Mouse (Mus musculus) kidney, adult 2 months (tissue): Measurements from ENCODE around the gene Rnf212. TPM values are rescaled to one million over a fixed set of nuclear protein-coding genes. Genes with fewer than 3 reads are reported as not detected.

ENCODE experiments used
- DNase-seq: peaks from one replicate; pipeline ENCODE4 v3.0.0; 2021
- H3K27ac ChIP-seq: fragments of 200-500 bp; 2 replicates; pipeline ENCODE4 v1.5.1; 2012; ENCODE audit warnings: low read depth, low read length, control low read depth, inconsistent platforms; ENCODE audit not compliant: insufficient read depth
- H3K27me3 ChIP-seq: fragments of 200-500 bp; replicated peaks from 2 replicates; pipeline ENCODE4 v1.6.1; 2012; ENCODE audit warnings: mild to moderate bottlenecking, moderate library complexity, low read length, inconsistent platforms; ENCODE audit not compliant: control insufficient read depth, insufficient read depth
- H3K36me3 ChIP-seq: fragments of 200-500 bp; 2 replicates; pipeline ENCODE4 v1.6.1; 2012; ENCODE audit warnings: mild to moderate bottlenecking, moderate library complexity, low read length, inconsistent platforms; ENCODE audit not compliant: control insufficient read depth, insufficient read depth
- H3K4me1 ChIP-seq: fragments of 200-500 bp; 2 replicates; pipeline ENCODE4 v1.6.1; 2011; ENCODE audit warnings: low read length; ENCODE audit not compliant: control insufficient read depth, insufficient read depth
- H3K4me3 ChIP-seq: fragments of 200-500 bp; 2 replicates; pipeline ENCODE4 v1.5.1; 2011; ENCODE audit warnings: mild to moderate bottlenecking, low read depth, low read length, control low read depth; ENCODE audit not compliant: insufficient read depth
- CTCF ChIP-seq: fragments of 200-500 bp; conservative IDR thresholded peaks from 2 replicates; pipeline ENCODE4 v1.5.1; 2011; ENCODE audit warnings: low read depth, mild to moderate bottlenecking, control low read depth, low read length, moderate library complexity, mixed read lengths; ENCODE audit not compliant: insufficient read depth, insufficient read length
- POLR2A ChIP-seq: fragments of 200-500 bp; IDR thresholded peaks from one replicate; pipeline ENCODE4 v1.6.1; 2011; ENCODE audit warnings: low read depth, low read length, control low read depth
- WGBS: fragments of 180-500 bp; shearing (Covaris S2); methylation state at CpG from one replicate; pipeline ENCODE4 v1.1.7; 2018; 5-methylcytosine and 5-hydroxymethylcytosine counted together
- polyA plus RNA-seq: library from polyadenylated mRNA; depleted of rRNA; stranded (reverse); fragments of >200 nt; gene quantifications from 2 replicates; pipeline ENCODE4 v1.2.3, GENCODE M21; 2012

Gene Rnf212
- polyA plus RNA-seq, 1 experiment = not detected

- peak; percentile 46 for DNase-seq
- TF ChIP-seq POLR2A (no peak), CTCF (no peak)
- Histone ChIP-seq H3K4me3 (no peak overlapping the region), H3K36me3 (no peaks in the 10 kb centered on the region), H3K27me3 (no peaks in the 10 kb centered on the region), H3K4me1 (no peaks in the 10 kb centered on the region), H3K27ac (no peak overlapping the region)
- 42% methylated on average over 2 of the region's 2 CpGs for WGBS
Measured at GRCm38 (mm10) chr5:108724006-108724405, 50.8 kb downstream of the Rnf212 start.

GRCm38 (mm10) chr5:108719761-108720160 lies 55.0 kb downstream of the Rnf212 start:
- no peak for DNase-seq
- WGBS = 80% methylated on average over 7 of the region's 7 CpGs

GRCm38 (mm10) chr5:108718051-108718450 lies 56.7 kb downstream of the Rnf212 start:
- Histone ChIP-seq H3K27ac (no peak overlapping the region), H3K36me3 (no peaks in the 10 kb centered on the region), H3K27me3 (no peaks in the 10 kb centered on the region), H3K4me1 (no peaks in the 10 kb centered on the region), H3K4me3 (no peak overlapping the region)
- no peak for DNase-seq
- WGBS = 71% methylated on average over 4 of the region's 4 CpGs
- TF ChIP-seq CTCF = no peak
- no peak for TF ChIP-seq POLR2A

More at GRCm38 (mm10) chr5:108719761-108720160, 55.0 kb downstream of the Rnf212 start:
- TF ChIP-seq POLR2A = no peak
- no peak for TF ChIP-seq CTCF
- H3K36me3 ChIP-seq = no peaks in the 10 kb centered on the region
- H3K27ac ChIP-seq = no peak overlapping the region
- H3K4me3 ChIP-seq = no peak overlapping the region
- no peaks in the 10 kb centered on the region for H3K4me1 ChIP-seq
- H3K27me3 ChIP-seq = no peaks in the 10 kb centered on the region

GRCm38 (mm10) chr5:108715974-108716373 lies 58.8 kb downstream of the Rnf212 start:
- H3K4me1 ChIP-seq = no peaks in the 10 kb centered on the region
- no peak overlapping the region for H3K4me3 ChIP-seq
- H3K36me3 ChIP-seq = no peaks in the 10 kb centered on the region
- DNase-seq = no peak
- H3K27ac ChIP-seq = no peak overlapping the region
- TF ChIP-seq CTCF = no peak
- TF ChIP-seq POLR2A = no peak
- 83% methylated on average over 1 of the region's 1 CpGs for WGBS
- no peaks in the 10 kb centered on the region for H3K27me3 ChIP-seq

- TF ChIP-seq POLR2A (no peak), CTCF (no peak)
- H3K4me1 ChIP-seq = peaks cover 3% of the 10 kb centered on the region; the same call in 1 of the 2 replicates
- no peaks in the 10 kb centered on the region for H3K36me3 ChIP-seq
- WGBS = 49% methylated on average over 6 of the region's 6 CpGs
- H3K4me3 ChIP-seq = no peak overlapping the region
- H3K27ac ChIP-seq = no peak overlapping the region
- DNase-seq = peak; percentile 46
- H3K27me3 ChIP-seq = no peaks in the 10 kb centered on the region
Measured at GRCm38 (mm10) chr5:108714149-108714548, 60.6 kb downstream of the Rnf212 start.

GRCm38 (mm10) chr5:108713691-108714090 lies 61.1 kb downstream of the Rnf212 start:
- no peaks in the 10 kb centered on the region for H3K27me3 ChIP-seq
- H3K4me3 ChIP-seq = no peak overlapping the region
- H3K36me3 ChIP-seq = no peaks in the 10 kb centered on the region
- no peak for DNase-seq
- no peak overlapping the region for H3K27ac ChIP-seq
- H3K4me1 ChIP-seq = peaks cover 7% of the 10 kb centered on the region
- TF ChIP-seq CTCF (no peak), POLR2A (no peak)

- Histone ChIP-seq H3K27me3 (no peaks in the 10 kb centered on the region), H3K4me1 (peaks cover 11% of the 10 kb centered on the region), H3K4me3 (no peak overlapping the region), H3K36me3 (no peaks in the 10 kb centered on the region), H3K27ac (no peak overlapping the region)
- 86% methylated on average over 2 of the region's 2 CpGs for WGBS
- no peak for DNase-seq
- TF ChIP-seq POLR2A (no peak), CTCF (no peak)
Measured at GRCm38 (mm10) chr5:108713096-108713495, 61.7 kb downstream of the Rnf212 start.
